Mouse (Mus musculus) embryo, embryonic 10.5 days (tissue): ENCODE data around the gene Tas2r140.

Experiments used
- DNase-seq: peaks from one replicate; pipeline ENCODE4 v3.0.0-alpha.2; 2015; ENCODE audit warnings: low spot score

Gene Tas2r140

GRCm38 (mm10) chr6:133055716-133056115 is at the start of gene Tas2r140:
Gene Tas2r140, minus strand, starts transcription at chr6:133055816.
- DNase-seq, result no peak

GRCm38 (mm10) chr6:133104609-133104921 is 48.9 kb upstream of the Tas2r140 start, which contains the start of gene Smim10l1:
Gene Smim10l1, plus strand, starts transcription at chr6:133104909.
- no peak for DNase-seq

- DNase-seq, result no peak
These were observed 46.8 kb upstream of the Tas2r140 start for GRCm38 (mm10) chr6:133102430-133102829.

- DNase-seq, result no peak
These were observed 36.6 kb upstream of the Tas2r140 start for GRCm38 (mm10) chr6:133092226-133092625.

GRCm38 (mm10) chr6:133037001-133037400 is 18.6 kb downstream of the Tas2r140 start, which contains the start of gene Tas2r103:
Gene Tas2r103, minus strand, starts transcription at chr6:133037101.
- no peak for DNase-seq
